Mouse (Mus musculus): Measurements from ENCODE around the gene Enoph1. TPM values are rescaled to one million over a fixed set of nuclear protein-coding genes. Genes with fewer than 3 reads are reported as not detected.

Enoph1 gene
- polyA plus RNA-seq, 1 experiment, result 17.0 TPM

GRCm38 (mm10) chr5:100047871-100048270 lies 8.1 kb downstream of the Enoph1 start:
- Histone ChIP-seq H3K4me1 (peaks cover 26% of the 10 kb centered on the region), H3K4me3 (replicated peaks) (no peak overlapping the region), H3K9me3 (no peaks in the 10 kb centered on the region), H3K36me3 (replicated peaks; ENCODE audit: low read length) (peaks cover 35% of the 10 kb centered on the region), H3K27me3 (replicated peaks) (no peaks in the 10 kb centered on the region)
- TF ChIP-seq FLI1 (IDR thresholded peaks at IDR 0.05; ENCODE audit: low read length) (no peak), GATA1 (IDR thresholded peaks at IDR 0.05; ENCODE audit: borderline replicate concordance, low read length) (no peak)

DNA sequence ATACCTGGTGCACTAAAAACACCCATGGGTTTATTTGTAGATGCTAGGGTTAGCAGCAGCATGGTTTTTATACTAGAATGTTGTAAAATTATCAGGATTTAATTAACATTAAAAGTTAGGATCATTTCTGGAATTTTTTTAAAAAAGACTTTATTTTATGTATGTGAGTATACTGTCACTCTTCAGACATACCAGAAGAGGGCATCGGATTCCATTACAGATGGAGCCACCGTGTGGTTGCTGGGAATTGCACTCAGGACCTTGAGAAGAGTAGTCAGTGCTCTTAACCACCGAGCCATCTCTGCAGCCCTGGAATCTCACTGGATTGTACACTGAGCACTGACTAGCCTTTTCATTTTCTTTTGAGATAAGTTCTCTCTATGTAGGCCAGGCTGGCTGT lies 10.1 kb downstream of the Enoph1 start:
- H3K36me3 ChIP-seq (replicated peaks; ENCODE audit: low read length), result peaks cover 45% of the 10 kb centered on the region
- TF ChIP-seq GATA1 (IDR thresholded peaks at IDR 0.05; ENCODE audit: borderline replicate concordance, low read length) (no peak), FLI1 (IDR thresholded peaks at IDR 0.05; ENCODE audit: low read length) (no peak)
- H3K27me3 ChIP-seq (replicated peaks), result no peaks in the 10 kb centered on the region
- H3K4me3 ChIP-seq (replicated peaks), result no peak overlapping the region
- H3K4me1 ChIP-seq, result peaks cover 12% of the 10 kb centered on the region
- no peaks in the 10 kb centered on the region for H3K9me3 ChIP-seq

GRCm38 (mm10) chr5:100052728-100053127 lies 12.9 kb downstream of the Enoph1 start:
- Histone ChIP-seq H3K9me3 (no peaks in the 10 kb centered on the region), H3K4me1 (peaks cover 19% of the 10 kb centered on the region), H3K4me3 (replicated peaks) (no peak overlapping the region), H3K27me3 (replicated peaks) (no peaks in the 10 kb centered on the region), H3K36me3 (replicated peaks; ENCODE audit: low read length) (peaks cover 46% of the 10 kb centered on the region)
- no peak for TF ChIP-seq FLI1 (IDR thresholded peaks at IDR 0.05; ENCODE audit: low read length)
- TF ChIP-seq GATA1 (IDR thresholded peaks at IDR 0.05; ENCODE audit: borderline replicate concordance, low read length), result no peak

- Histone ChIP-seq H3K4me1 (peaks cover 16% of the 10 kb centered on the region), H3K9me3 (no peaks in the 10 kb centered on the region), H3K4me3 (replicated peaks) (no peak overlapping the region), H3K36me3 (replicated peaks; ENCODE audit: low read length) (peaks cover 51% of the 10 kb centered on the region), H3K27me3 (replicated peaks) (no peaks in the 10 kb centered on the region)
- TF ChIP-seq FLI1 (IDR thresholded peaks at IDR 0.05; ENCODE audit: low read length) (no peak), GATA1 (IDR thresholded peaks at IDR 0.05; ENCODE audit: borderline replicate concordance, low read length) (no peak)
These were observed 15.2 kb downstream of the Enoph1 start for GRCm38 (mm10) chr5:100054807-100055547.

DNA sequence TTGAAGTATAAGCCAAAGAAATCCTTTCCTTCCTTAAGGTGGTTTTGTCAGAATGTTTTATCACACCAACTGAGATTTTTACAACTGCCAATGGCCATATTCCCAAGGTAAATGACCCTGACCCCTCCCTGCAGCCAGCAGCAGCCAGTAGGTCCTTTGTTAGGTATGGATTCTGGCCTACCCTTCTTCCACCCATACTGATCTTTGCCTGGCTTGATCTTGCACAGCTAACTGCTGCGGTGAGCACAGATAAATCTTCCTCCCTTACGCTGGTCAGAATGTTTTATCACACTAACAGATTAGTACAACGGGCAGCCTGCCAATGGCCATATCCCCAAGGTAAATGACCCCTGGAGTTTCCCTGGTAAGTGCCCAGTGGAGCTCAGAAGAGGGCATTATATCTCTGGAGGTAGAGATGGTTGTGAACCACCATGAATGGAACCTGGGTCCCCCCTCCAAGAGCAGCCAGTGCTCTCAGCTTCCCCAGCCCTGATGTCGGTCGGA lies 16.1 kb downstream of the Enoph1 start:
- H3K27me3 ChIP-seq (replicated peaks), result no peaks in the 10 kb centered on the region
- peaks cover 17% of the 10 kb centered on the region for H3K4me1 ChIP-seq
- TF ChIP-seq GATA1 (IDR thresholded peaks at IDR 0.05; ENCODE audit: borderline replicate concordance, low read length) (no peak), FLI1 (IDR thresholded peaks at IDR 0.05; ENCODE audit: low read length) (no peak)
- H3K36me3 ChIP-seq (replicated peaks; ENCODE audit: low read length), result peaks cover 51% of the 10 kb centered on the region
- no peaks in the 10 kb centered on the region for H3K9me3 ChIP-seq
- H3K4me3 ChIP-seq (replicated peaks), result no peak overlapping the region

DNA sequence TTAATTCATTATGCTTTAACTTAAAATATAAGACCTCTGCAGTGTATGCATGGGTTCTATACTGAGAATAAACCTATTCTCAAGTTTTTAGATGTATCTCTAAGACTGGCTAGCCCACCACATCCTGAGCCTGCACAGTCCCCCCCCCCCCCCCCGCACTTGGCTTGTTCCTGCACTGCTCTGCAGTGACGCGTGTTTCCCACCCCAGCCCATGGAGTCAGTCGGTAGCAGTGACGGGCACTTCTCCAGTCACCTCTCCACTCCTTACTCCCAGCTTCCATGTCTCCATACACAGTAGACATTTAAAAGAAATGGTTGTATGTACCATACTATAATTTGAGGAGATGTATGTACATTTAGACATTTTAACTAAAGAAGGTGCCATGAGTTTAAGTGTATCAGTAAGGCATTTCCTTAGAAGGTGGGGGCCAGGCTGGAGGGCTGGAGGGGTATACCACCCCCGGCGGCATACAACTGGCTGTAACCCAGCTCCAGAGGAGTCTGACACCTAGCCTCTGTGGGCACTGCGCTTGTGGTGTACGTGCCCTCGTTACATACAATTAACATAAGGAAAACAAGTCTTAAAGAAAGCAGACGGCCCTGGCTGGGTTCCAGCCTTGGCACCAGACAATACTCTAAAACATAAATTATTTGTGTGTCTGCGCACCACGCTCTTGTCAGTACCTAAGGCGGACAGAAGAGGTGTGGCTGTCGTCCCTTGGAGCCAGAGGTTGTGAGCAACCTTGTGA lies 17.9 kb downstream of the Enoph1 start:
- Histone ChIP-seq H3K4me3 (replicated peaks) (no peak overlapping the region), H3K36me3 (replicated peaks; ENCODE audit: low read length) (peaks cover 59% of the 10 kb centered on the region)
- TF ChIP-seq GATA1 (IDR thresholded peaks at IDR 0.05; ENCODE audit: borderline replicate concordance, low read length) (no peak), FLI1 (IDR thresholded peaks at IDR 0.05; ENCODE audit: low read length) (no peak)

DNA sequence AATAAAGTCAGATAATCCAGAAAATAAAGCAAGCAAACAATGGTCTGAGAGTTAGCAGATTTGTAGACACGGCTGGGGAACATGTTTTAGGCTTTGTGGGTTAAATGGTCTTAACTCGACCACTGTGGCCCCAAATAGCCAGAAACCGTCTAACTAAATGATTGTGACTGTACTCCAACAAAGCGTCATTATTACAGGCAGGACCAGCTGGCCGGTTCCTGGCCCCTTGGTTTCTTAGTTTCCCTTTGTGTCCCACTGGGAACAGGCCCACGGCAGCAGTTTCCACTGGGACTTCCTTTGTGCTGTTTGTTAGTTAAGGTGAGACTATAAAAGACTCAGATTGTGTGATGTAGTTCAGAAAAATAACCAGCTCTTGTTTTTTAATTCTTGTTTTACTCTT lies 18.9 kb downstream of the Enoph1 start:
- Histone ChIP-seq H3K9me3 (no peaks in the 10 kb centered on the region), H3K36me3 (replicated peaks; ENCODE audit: low read length) (peaks cover 61% of the 10 kb centered on the region), H3K4me1 (peaks cover 33% of the 10 kb centered on the region), H3K4me3 (replicated peaks) (no peak overlapping the region), H3K27me3 (replicated peaks) (no peaks in the 10 kb centered on the region)
- TF ChIP-seq FLI1 (IDR thresholded peaks at IDR 0.05; ENCODE audit: low read length) (no peak), GATA1 (IDR thresholded peaks at IDR 0.05; ENCODE audit: borderline replicate concordance, low read length) (no peak)

More for the DNA sequence above, 17.9 kb downstream of the Enoph1 start:
- no peaks in the 10 kb centered on the region for H3K9me3 ChIP-seq
- H3K4me1 ChIP-seq, result peaks cover 24% of the 10 kb centered on the region
- no peaks in the 10 kb centered on the region for H3K27me3 ChIP-seq (replicated peaks)

DNA sequence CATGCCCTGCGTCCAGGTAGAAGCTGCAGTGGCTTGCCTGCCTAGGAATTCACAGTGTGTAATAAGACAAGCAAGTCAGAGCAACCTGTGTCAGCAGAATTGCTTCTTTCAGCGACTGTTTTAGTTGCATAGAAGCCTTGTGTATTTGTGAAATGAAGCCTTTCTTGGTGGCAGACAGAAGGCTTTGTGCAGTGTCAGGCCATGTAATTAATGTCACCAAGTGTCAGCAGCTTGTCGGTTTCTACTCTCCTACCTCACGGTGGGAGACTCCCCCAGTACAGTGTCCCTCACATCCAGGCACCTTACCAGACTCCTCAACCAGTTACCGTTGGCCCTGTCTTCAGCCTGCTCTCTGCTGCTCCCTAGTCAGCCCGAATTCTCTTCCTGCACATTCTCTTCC lies 19.5 kb downstream of the Enoph1 start:
- peaks cover 37% of the 10 kb centered on the region for H3K4me1 ChIP-seq
- H3K4me3 ChIP-seq (replicated peaks), result no peak overlapping the region
- H3K36me3 ChIP-seq (replicated peaks; ENCODE audit: low read length), result peaks cover 67% of the 10 kb centered on the region
- H3K27me3 ChIP-seq (replicated peaks), result no peaks in the 10 kb centered on the region
- no peaks in the 10 kb centered on the region for H3K9me3 ChIP-seq
- TF ChIP-seq FLI1 (IDR thresholded peaks at IDR 0.05; ENCODE audit: low read length) (no peak), GATA1 (IDR thresholded peaks at IDR 0.05; ENCODE audit: borderline replicate concordance, low read length) (no peak)

- TF ChIP-seq GATA1 (IDR thresholded peaks at IDR 0.05; ENCODE audit: borderline replicate concordance, low read length), result no peak
- no peak for TF ChIP-seq FLI1 (IDR thresholded peaks at IDR 0.05; ENCODE audit: low read length)
- Histone ChIP-seq H3K4me3 (replicated peaks) (peak overlapping the region; percentile 39), H3K9me3 (no peaks in the 10 kb centered on the region), H3K4me1 (peaks cover 23% of the 10 kb centered on the region), H3K36me3 (replicated peaks; ENCODE audit: low read length) (peaks cover 71% of the 10 kb centered on the region), H3K27me3 (replicated peaks) (no peaks in the 10 kb centered on the region)
These were observed 21.1 kb downstream of the Enoph1 start for GRCm38 (mm10) chr5:100060876-100061275.

DNA sequence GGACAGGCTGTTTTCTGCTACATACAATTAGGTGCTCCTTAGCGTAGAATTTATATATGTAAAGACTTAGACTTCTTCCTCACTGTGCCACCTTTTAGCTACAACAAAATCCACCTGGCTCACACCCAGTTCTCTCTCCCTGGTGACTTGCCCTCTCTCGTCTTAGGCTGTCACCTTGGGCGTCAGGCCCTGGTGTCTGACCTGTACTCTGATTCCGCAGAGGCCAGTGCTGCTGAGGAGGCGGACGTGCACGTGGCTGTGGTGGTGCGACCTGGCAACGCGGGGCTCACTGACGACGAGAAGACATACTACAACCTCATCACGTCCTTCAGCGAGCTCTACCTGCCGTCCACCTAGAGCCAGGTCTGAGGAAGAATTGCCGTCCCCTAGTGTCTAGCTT lies 27.8 kb downstream of the Enoph1 start:
- no peaks in the 10 kb centered on the region for H3K27me3 ChIP-seq (replicated peaks)
- no peak overlapping the region for H3K4me3 ChIP-seq (replicated peaks)
- TF ChIP-seq FLI1 (IDR thresholded peaks at IDR 0.05; ENCODE audit: low read length) (no peak), GATA1 (IDR thresholded peaks at IDR 0.05; ENCODE audit: borderline replicate concordance, low read length) (no peak)
- H3K36me3 ChIP-seq (replicated peaks; ENCODE audit: low read length), result peaks cover 79% of the 10 kb centered on the region
- peaks cover 18% of the 10 kb centered on the region for H3K4me1 ChIP-seq
- no peaks in the 10 kb centered on the region for H3K9me3 ChIP-seq
